Comparison of ENCODE assay signal across 13 mouse cellular contexts in genomic region chr9:61456441-61457161, GRCm38 (mm10).
"Had no signal": no experiment of that assay in that cellular context is flagged by ENCODE, and none has a peak within 500 bp of the region (broad histone marks: within the 10 kb centered on the region; RNA-seq: fewer than 3 reads in every experiment).

No protein-coding gene starts in this region.

- H3K4me1 ChIP-seq: liver, embryonic 13.5 days; stomach, embryonic 15.5 days had no signal

- H3K9me3 ChIP-seq: liver, embryonic 13.5 days; megakaryocyte, embryonic 14.5 days; midbrain, embryonic 10.5 days; stomach, embryonic 15.5 days had no signal

- H3K4me2 ChIP-seq: liver, embryonic 13.5 days; stomach, embryonic 15.5 days had no signal

- H3K4me3 ChIP-seq: left cerebral cortex, adult 2 months; liver, embryonic 13.5 days; midbrain, embryonic 10.5 days; stomach, embryonic 15.5 days had no signal

- H3K27ac ChIP-seq: kidney, postnatal 0 days; left cerebral cortex, adult 2 months; liver, embryonic 13.5 days; midbrain, embryonic 10.5 days; stomach, embryonic 15.5 days had no signal

- H3K9ac ChIP-seq: liver, embryonic 13.5 days; stomach, embryonic 15.5 days had no signal

- H3K36me3 ChIP-seq: liver, embryonic 13.5 days; midbrain, embryonic 10.5 days; stomach, embryonic 15.5 days had no signal

- DNase-seq: layer of hippocampus, postnatal 36 days; liver, embryonic 13.5 days; lung, adult 2 months; midbrain, embryonic 14.5 days; right cerebral cortex, adult 18-20 months; right cerebral cortex, postnatal 14 days; right cerebral cortex, postnatal 4 days; thymus, postnatal 25 days had no signal
